Mouse (Mus musculus) effector memory CD4-positive, alpha-beta T cell, adult 7 months (primary cell): ENCODE measurements around the gene Rcor3. TPM values are rescaled to one million over a fixed set of nuclear protein-coding genes. Genes with fewer than 3 reads are reported as not detected.

Experiments used
- polyA plus RNA-seq: library from polyadenylated mRNA; unstranded; fragments of 100-300 nt; shearing (Covaris generic); gene quantifications from one replicate; pipeline ENCODE4 v1.2.1, GENCODE M21; 2017

Rcor3 gene
- polyA plus RNA-seq: 19.3 TPM

GRCm38 (mm10) chr1:192137926-192138910, at the start of gene Rcor3:
Rcor3 (minus strand) TSS chr1:192138062.

GRCm38 (mm10) chr1:192091806-192092772, 45.8 kb downstream of the Rcor3 start, which contains the start of gene Traf5:
Traf5 (minus strand) TSS chr1:192092559.

Other genes with a start within 250 kb of the Rcor3 start
- gene Slc30a1, start 231.3 kb downstream of the Rcor3 start, polyA plus RNA-seq: 28.4 TPM
- 1.2 TPM for gene Rd3, start 160.7 kb downstream of the Rcor3 start, polyA plus RNA-seq
- gene Traf5, start 45.5 kb downstream of the Rcor3 start, polyA plus RNA-seq: 85.7 TPM
- gene Kcnh1, start 52.7 kb upstream of the Rcor3 start, polyA plus RNA-seq: 0.09 TPM